In the genomic region with DNA sequence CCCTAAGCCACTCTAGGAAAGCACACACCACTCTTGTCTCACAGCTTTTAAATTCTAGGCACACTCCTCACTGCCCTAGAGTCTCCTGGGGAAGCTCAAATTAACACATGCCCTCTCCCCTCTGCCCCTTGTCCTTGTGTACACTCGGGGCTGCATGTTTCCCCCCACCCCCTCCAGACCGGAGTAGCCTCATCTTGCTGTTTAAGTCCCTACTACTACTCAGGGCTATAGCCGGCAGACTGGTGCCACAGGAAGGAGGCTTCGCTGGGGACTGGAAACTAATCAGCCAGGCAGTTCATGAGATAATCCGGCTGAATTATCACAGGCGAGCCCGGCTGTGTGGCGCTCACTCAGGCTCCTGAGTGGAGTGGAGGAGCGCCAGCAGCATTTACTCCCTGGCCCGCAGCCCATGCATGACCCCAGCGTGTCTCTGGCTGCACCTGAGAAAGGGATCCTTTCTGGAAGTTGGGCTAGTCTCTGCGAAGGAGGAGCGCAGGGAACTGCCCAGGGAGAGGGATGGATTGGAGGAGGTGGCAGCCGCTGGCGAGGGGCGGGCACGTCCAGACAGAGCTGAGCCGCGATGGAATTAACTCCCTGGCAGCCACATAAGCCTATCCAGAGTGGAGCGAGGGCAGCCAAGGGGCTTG, we compare ENCODE assay signal across 9 mouse cellular contexts. TPM values are rescaled to one million over a fixed set of nuclear protein-coding genes. Genes with fewer than 3 reads are reported as not detected.
A peak's percentile ranks its signal among the peaks of the same experiment; 100 is the strongest.
DNase-seq lines count a peak whose midpoint lies in the region; ATAC-seq and TF ChIP-seq lines count a peak whose summit lies in the region.
"Had no signal": no experiment of that assay in that cellular context is flagged by ENCODE, and none has a peak within 500 bp of the region (broad histone marks: within the 10 kb centered on the region; RNA-seq: fewer than 3 reads in every experiment).

TSS of gene Ano2 (plus strand) at position 363 of the 647 bp plus-strand sequence.

- TF ChIP-seq CTCF in cerebellum, adult 2 months (IDR thresholded peaks at IDR 0.05; ENCODE audit: borderline replicate concordance, insufficient read depth, low read depth, low read length): no peak

- no peaks in the 10 kb centered on the region for H3K9me3 ChIP-seq in embryonic facial prominence, embryonic 13.5 days
- no peaks in the 10 kb centered on the region for H3K9me3 ChIP-seq in limb, embryonic 11.5 days (ENCODE audit: control insufficient read depth, low read length)

- H3K27ac ChIP-seq in cerebellum, adult 2 months (ENCODE audit: insufficient read depth, low read length): no peak within 1 kb of the TSS
- no peak within 1 kb of the TSS for H3K27ac ChIP-seq in embryonic facial prominence, embryonic 13.5 days
- no peak within 1 kb of the TSS for H3K27ac ChIP-seq in limb, embryonic 11.5 days (replicated peaks; ENCODE audit: low read depth, low read length)

- no peaks in the 10 kb centered on the region for H3K27me3 ChIP-seq in cerebellum, adult 2 months (ENCODE audit: control insufficient read depth, insufficient read depth, low read length)
- H3K27me3 ChIP-seq in embryonic facial prominence, embryonic 13.5 days: peaks cover 14% of the 10 kb centered on the region
- H3K27me3 ChIP-seq in limb, embryonic 11.5 days (ENCODE audit: control insufficient read depth, insufficient read depth, low read length): no peaks in the 10 kb centered on the region

- H3K4me3 ChIP-seq in cerebellum, adult 2 months (replicated peaks; ENCODE audit: insufficient read depth, low read depth, low read length): peak within 1 kb of the TSS; percentile 21
- peak within 1 kb of the TSS; percentile 30 for H3K4me3 ChIP-seq in embryonic facial prominence, embryonic 13.5 days
- no peak within 1 kb of the TSS; the same call in 1 of the 2 replicates for H3K4me3 ChIP-seq in limb, embryonic 11.5 days (ENCODE audit: low read depth, low read length)
- H3K4me3 ChIP-seq: myocyte had no signal

- 2% methylated on average over 20 of the region's 20 CpGs for WGBS in cerebellum, adult 2 months
- WGBS in embryonic facial prominence, embryonic 13.5 days: 2% methylated on average over 20 of the region's 20 CpGs
- WGBS in limb, embryonic 11.5 days: under 1% methylated on average over 20 of the region's 20 CpGs

- no peak for TF ChIP-seq POLR2A in cerebellum, adult 2 months (IDR thresholded peaks at IDR 0.05; ENCODE audit: borderline replicate concordance, insufficient read depth, low read length)

- peak within 1 kb of the TSS; percentile 66 for H3K4me2 ChIP-seq in embryonic facial prominence, embryonic 13.5 days
- peak within 1 kb of the TSS; percentile 50 for H3K4me2 ChIP-seq in limb, embryonic 11.5 days (ENCODE audit: low read depth, severe bottlenecking)

- no peaks in the 10 kb centered on the region; the same call in 1 of the 2 replicates for H3K4me1 ChIP-seq in cerebellum, adult 2 months (ENCODE audit: control insufficient read depth, insufficient read depth, low read length)
- peaks cover 11% of the 10 kb centered on the region for H3K4me1 ChIP-seq in embryonic facial prominence, embryonic 13.5 days
- H3K4me1 ChIP-seq in limb, embryonic 11.5 days (ENCODE audit: control insufficient read depth, insufficient read depth, low read length): peaks cover 6% of the 10 kb centered on the region; the same call in 1 of the 2 replicates

- DNase-seq in kidney, postnatal 4 days: peak; percentile 32 to 46
- no peak for DNase-seq in kidney, adult 8-10 months
- peak; percentile 46 to 60 for DNase-seq in cerebellum, adult 2 months
- peak; percentile 36 for DNase-seq in limb, embryonic 11.5 days (ENCODE audit: low spot score)
- DNase-seq in retina, postnatal 7 days (ENCODE audit: low read depth, low spot score): peak; percentile 71
- DNase-seq in spleen, adult 18-20 months: no peak

- H3K9ac ChIP-seq in embryonic facial prominence, embryonic 13.5 days: peak within 1 kb of the TSS; percentile 57
- peak within 1 kb of the TSS; percentile 50 for H3K9ac ChIP-seq in limb, embryonic 11.5 days (ENCODE audit: low read length)

- no peaks in the 10 kb centered on the region for H3K36me3 ChIP-seq in embryonic facial prominence, embryonic 13.5 days
- no peaks in the 10 kb centered on the region for H3K36me3 ChIP-seq in limb, embryonic 11.5 days (ENCODE audit: control insufficient read depth, insufficient read depth, low read length)

- ATAC-seq in embryonic facial prominence, embryonic 13.5 days (ENCODE audit: insufficient number of reproducible peaks, insufficient read depth, low FRiP score, low TSS enrichment, low read depth): peak; percentile 62; the same call in 1 of the 2 replicates
- ATAC-seq in limb, embryonic 11.5 days (ENCODE audit: insufficient number of reproducible peaks, low FRiP score, low TSS enrichment, low read depth): no peak
- ATAC-seq in erythroblast, adult 5-6 weeks (replicated peaks; ENCODE audit: low FRiP score, poor library complexity, severe bottlenecking): no peak

RNA-seq across cellular contexts. Expression of gene Ano2, which starts in this region (rescaled TPM):
- 0.07 and 0.57 TPM in 2 replicates for polyA plus RNA-seq in cerebellum, adult 2 months (2012; rRNA removed)
- 0.34 and 0.56 TPM in 2 replicates for polyA plus RNA-seq in embryonic facial prominence, embryonic 13.5 days (2015; fragmentation: Nextera tagmentation; extraction: Ambion mirVana)
- 0.10 and 0.35 TPM in 2 replicates for polyA plus RNA-seq in limb, embryonic 11.5 days (2014; fragmentation: Nextera tagmentation; extraction: Ambion mirVana)
- not detected in 2 replicates for total RNA-seq in erythroblast, adult 5-6 weeks (2015; ENCODE audit: low replicate concordance)
- total RNA-seq in erythroblast, adult 5-6 weeks (2017; ENCODE audit: low replicate concordance): not detected in 2 replicates
- polyA plus RNA-seq: myocyte had no signal

Comparison
In these comparisons a context has a peak if more than half of its experiments do, and no peak if none do; other contexts are left out.
1. DNase-seq: peak in kidney, postnatal 4 days (2 of 2) and retina, postnatal 7 days (single experiment); none in kidney, adult 8-10 months (0 of 2) and spleen, adult 18-20 months (0 of 2).
2. Peak in DNase-seq and H3K4me3 ChIP-seq in cerebellum, adult 2 months; RNA of the gene not detected or under 1 TPM.
3. Peak in ATAC-seq, H3K4me3 ChIP-seq, H3K9ac ChIP-seq and H3K4me2 ChIP-seq in embryonic facial prominence, embryonic 13.5 days; RNA of the gene not detected or under 1 TPM.
4. Peak in DNase-seq, H3K9ac ChIP-seq and H3K4me2 ChIP-seq in limb, embryonic 11.5 days; RNA of the gene not detected or under 1 TPM.